ENCODE assay signal across 17 mouse cellular contexts in the genomic region with DNA sequence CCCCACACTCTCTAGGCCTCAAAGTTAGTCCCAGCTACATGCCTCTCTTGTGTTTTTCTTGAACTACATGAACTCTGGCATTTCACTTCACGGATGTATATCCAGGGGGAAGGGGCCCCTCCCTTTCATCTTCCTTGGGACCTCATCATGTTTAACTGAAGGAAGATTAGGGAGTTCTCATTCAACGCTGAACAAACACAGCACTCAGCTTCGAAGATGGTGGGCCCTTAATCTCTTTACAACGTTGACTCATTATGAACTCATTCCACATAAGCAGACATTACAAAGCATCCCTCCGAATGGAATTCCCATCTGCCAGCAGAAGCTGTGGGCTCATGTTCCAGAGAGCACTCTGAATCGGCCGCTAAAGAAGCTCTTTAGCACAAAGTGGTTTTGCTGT.
A peak's percentile ranks its signal among the peaks of the same experiment; 100 is the strongest.
DNase-seq lines count a peak whose midpoint lies in the region; ATAC-seq and TF ChIP-seq lines count a peak whose summit lies in the region.
"Had no signal": no experiment of that assay in that cellular context is flagged by ENCODE, and none has a peak within 500 bp of the region (broad histone marks: within the 10 kb centered on the region; RNA-seq: fewer than 3 reads in every experiment).

No protein-coding gene starts in this region.

- no peak overlapping the region for H3ac ChIP-seq in myocyte (ENCODE audit: control insufficient read depth, insufficient read length)

- 65% methylated on average over 7 of the region's 7 CpGs for WGBS in liver, embryonic 12.5 days (ENCODE audit: insufficient replicate concordance)

- H3K4me3 ChIP-seq in myocyte, result no peak overlapping the region
- no peak overlapping the region for H3K4me3 ChIP-seq in liver, embryonic 12.5 days
- H3K4me3 ChIP-seq: heart, embryonic 12.5 days; megakaryocyte, embryonic 14.5 days had no signal

- H3K79me2 ChIP-seq in myocyte (ENCODE audit: control insufficient read depth, insufficient read depth), result no peaks in the 10 kb centered on the region

- no peaks in the 10 kb centered on the region for H3K9me3 ChIP-seq in liver, embryonic 12.5 days (replicated peaks)
- H3K9me3 ChIP-seq: heart, embryonic 12.5 days; megakaryocyte, embryonic 14.5 days had no signal

- no peaks in the 10 kb centered on the region for H3K4me1 ChIP-seq in liver, embryonic 12.5 days
- H3K4me1 ChIP-seq: heart, embryonic 12.5 days; megakaryocyte, embryonic 14.5 days had no signal

- H3K9ac ChIP-seq in liver, embryonic 12.5 days, result no peak overlapping the region
- H3K9ac ChIP-seq: heart, embryonic 12.5 days had no signal

- DNase-seq in layer of hippocampus, adult 9-11 months, result peak; percentile 14
- no peak for DNase-seq in layer of hippocampus, postnatal 25 days (ENCODE audit: extremely low spot score in 1 of 2, low spot score in 1 of 2)
- DNase-seq in NIH3T3 (ENCODE audit: low read depth), result peak; percentile 57
- peak; percentile 42 for DNase-seq in embryo, embryonic 11 days
- DNase-seq in left cerebral cortex, adult 8-10 months (ENCODE audit: low spot score in 2 of 2), result no peak
- DNase-seq: adrenal gland, postnatal 25 days; cerebellum, postnatal 14 days; gastrocnemius, postnatal 14 days; heart, postnatal 36 days; kidney, postnatal 10 days; thymus, adult 18-20 months had no signal

- no peaks in the 10 kb centered on the region for H3K27me3 ChIP-seq in myocyte (ENCODE audit: control insufficient read depth, insufficient read depth, insufficient read length)
- H3K27me3 ChIP-seq in liver, embryonic 12.5 days (replicated peaks), result no peaks in the 10 kb centered on the region; the same call in 1 of the 2 replicates
- H3K27me3 ChIP-seq: heart, embryonic 12.5 days had no signal

- ATAC-seq in liver, embryonic 12.5 days, result no peak
- ATAC-seq: CD4-positive, CD25-positive, alpha-beta regulatory T cell, adult 4 months had no signal

- H3K27ac ChIP-seq in liver, embryonic 12.5 days, result no peak overlapping the region

- H3K36me3 ChIP-seq in myocyte (ENCODE audit: control insufficient read depth, insufficient read depth), result peaks cover 32% of the 10 kb centered on the region
- no peaks in the 10 kb centered on the region for H3K36me3 ChIP-seq in liver, embryonic 12.5 days
- H3K36me3 ChIP-seq: heart, embryonic 12.5 days had no signal

- H3K4me2 ChIP-seq in myocyte (ENCODE audit: low read depth), result peak overlapping the region; percentile 56
- H3K4me2 ChIP-seq in liver, embryonic 12.5 days, result no peak overlapping the region
- H3K4me2 ChIP-seq: heart, embryonic 12.5 days; liver, embryonic 11.5 days had no signal

- TF ChIP-seq POLR2A in myocyte (IDR thresholded peaks at IDR 0.05; ENCODE audit: insufficient read length, low read depth), result no peak

TF ChIP-seq in myocyte, 11 proteins besides CTCF, POLR2A, EP300 and RAD21:
- TF ChIP-seq USF1 (IDR thresholded peaks at IDR 0.05; ENCODE audit: low read depth), result no peak
- TF ChIP-seq MYOG (IDR thresholded peaks at IDR 0.05; ENCODE audit: control insufficient read depth in 1 of 3, insufficient read depth in 1 of 3, insufficient read length in 2 of 3, low read depth in 2 of 3), result no peak
- TF ChIP-seq CEBPB (IDR thresholded peaks at IDR 0.05; ENCODE audit: insufficient read depth, poor library complexity, severe bottlenecking), result no peak
- TF ChIP-seq MAX (IDR thresholded peaks at IDR 0.05; ENCODE audit: low read depth), result no peak
- TF ChIP-seq REST (IDR thresholded peaks at IDR 0.05; ENCODE audit: insufficient read depth, insufficient read length), result no peak
- no peak for TF ChIP-seq E2F4 (IDR thresholded peaks at IDR 0.05; ENCODE audit: insufficient read depth)
- TF ChIP-seq SRF (IDR thresholded peaks at IDR 0.05; ENCODE audit: control insufficient read depth, insufficient read length, low read depth), result no peak
- TF ChIP-seq POLR2AphosphoS2 (IDR thresholded peaks at IDR 0.05; ENCODE audit: insufficient read length, low read depth), result no peak
- no peak for TF ChIP-seq TCF3 (IDR thresholded peaks at IDR 0.05; ENCODE audit: insufficient read length, low read depth)
- no peak for TF ChIP-seq MYOD1 (IDR thresholded peaks at IDR 0.05; ENCODE audit: control insufficient read depth in 1 of 3, insufficient read length in 2 of 3, low read depth in 2 of 3)
- no peak for TF ChIP-seq TCF12 (IDR thresholded peaks at IDR 0.05; ENCODE audit: insufficient read depth, poor library complexity, severe bottlenecking)

Comparison
In these comparisons a context has a peak if more than half of its experiments do, and no peak if none do; other contexts are left out.
1. DNase-seq: peak in layer of hippocampus, adult 9-11 months (single experiment), NIH3T3 (single experiment) and embryo, embryonic 11 days (single experiment); none in layer of hippocampus, postnatal 25 days (0 of 2) and left cerebral cortex, adult 8-10 months (0 of 2).